In genomic region chr1:93630796-93631195, GRCm38 (mm10) we compare ENCODE assay signal across 25 mouse cellular contexts. TPM values are rescaled to one million over a fixed set of nuclear protein-coding genes. Genes with fewer than 3 reads are reported as not detected.
A peak's percentile ranks its signal among the peaks of the same experiment; 100 is the strongest.
DNase-seq lines count a peak whose midpoint lies in the region; ATAC-seq and TF ChIP-seq lines count a peak whose summit lies in the region.
"Had no signal": no experiment of that assay in that cellular context is flagged by ENCODE, and none has a peak within 500 bp of the region (broad histone marks: within the 10 kb centered on the region; RNA-seq: fewer than 3 reads in every experiment).

No protein-coding gene starts in this region.

- H3K36me3 ChIP-seq in liver, postnatal 0 days (replicated peaks; ENCODE audit: insufficient read depth, low read length) = peaks cover 38% of the 10 kb centered on the region
- peaks cover 39% of the 10 kb centered on the region for H3K36me3 ChIP-seq in liver, embryonic 13.5 days
- H3K36me3 ChIP-seq in liver, embryonic 16.5 days (ENCODE audit: control insufficient read depth, insufficient read depth) = peaks cover 12% of the 10 kb centered on the region

- ATAC-seq in liver, postnatal 0 days = no peak
- ATAC-seq in liver, embryonic 13.5 days (ENCODE audit: low read depth) = no peak
- ATAC-seq in liver, embryonic 16.5 days (ENCODE audit: low read depth) = no peak
- ATAC-seq: forebrain, embryonic 15.5 days had no signal

- TF ChIP-seq POLR2A in cerebellum, adult 2 months (IDR thresholded peaks at IDR 0.05; ENCODE audit: borderline replicate concordance, insufficient read depth, low read length) = no peak

- no peak for TF ChIP-seq EP300 in liver, postnatal 0 days (IDR thresholded peaks at IDR 0.05; ENCODE audit: low read depth)

- WGBS in liver, postnatal 0 days (ENCODE audit: insufficient replicate concordance) = 65% methylated on average over 3 of the region's 3 CpGs
- WGBS in liver, embryonic 13.5 days (ENCODE audit: insufficient replicate concordance) = 23% methylated on average over 3 of the region's 3 CpGs
- 30% methylated on average over 3 of the region's 3 CpGs for WGBS in liver, embryonic 16.5 days (ENCODE audit: insufficient replicate concordance)
- 96% methylated on average over 3 of the region's 3 CpGs for WGBS in cerebellum, adult 2 months

- peaks cover 31% of the 10 kb centered on the region for H3K4me1 ChIP-seq in liver, postnatal 0 days (ENCODE audit: insufficient read depth)
- peaks cover 54% of the 10 kb centered on the region for H3K4me1 ChIP-seq in liver, embryonic 13.5 days (replicated peaks)
- peaks cover 23% of the 10 kb centered on the region for H3K4me1 ChIP-seq in liver, embryonic 16.5 days (ENCODE audit: control insufficient read depth, low read depth, low read length)
- H3K4me1 ChIP-seq in cerebellum, adult 2 months (ENCODE audit: control insufficient read depth, insufficient read depth, low read length) = peaks cover 6% of the 10 kb centered on the region; the same call in 1 of the 2 replicates

- H3K9ac ChIP-seq in liver, postnatal 0 days (replicated peaks) = no peak overlapping the region
- no peak overlapping the region for H3K9ac ChIP-seq in liver, embryonic 13.5 days
- no peak overlapping the region for H3K9ac ChIP-seq in liver, embryonic 16.5 days (ENCODE audit: low read depth, low read length)
- H3K9ac ChIP-seq: embryonic facial prominence, embryonic 13.5 days; forebrain, embryonic 12.5 days; forebrain, embryonic 15.5 days; heart, embryonic 13.5 days; hindbrain, embryonic 12.5 days; hindbrain, embryonic 15.5 days had no signal

- DNase-seq in liver = peak; percentile 47
- no peak for DNase-seq in liver, postnatal 0 days
- DNase-seq in c-Kit-positive CD71-positive TER-119-positive erythroid progenitor cells, embryonic 14.5 days (ENCODE audit: low spot score) = peak; percentile 45
- DNase-seq in liver, embryonic 13.5 days = peak; percentile 34
- DNase-seq in layer of hippocampus, adult 8-10 months (ENCODE audit: low spot score in 2 of 2) = no peak
- no peak for DNase-seq in right cerebral cortex, postnatal 25 days
- DNase-seq in cerebellum, adult 2 months = no peak
- DNase-seq: adrenal gland, adult 2 months; adrenal gland, postnatal 14 days; cerebellum, adult 11-12 months; cerebellum, adult 9-11 months; cerebellum, postnatal 25 days; gastrocnemius, postnatal 10 days; gastrocnemius, postnatal 36 days; heart, adult 2 months had no signal

- no peaks in the 10 kb centered on the region for H3K9me3 ChIP-seq in liver, postnatal 0 days (ENCODE audit: low read length)
- no peaks in the 10 kb centered on the region for H3K9me3 ChIP-seq in liver, embryonic 13.5 days (replicated peaks)
- no peaks in the 10 kb centered on the region for H3K9me3 ChIP-seq in liver, embryonic 16.5 days (replicated peaks; ENCODE audit: control insufficient read depth, low read length)
- H3K9me3 ChIP-seq: embryonic facial prominence, embryonic 10.5 days; embryonic facial prominence, embryonic 13.5 days; forebrain, embryonic 12.5 days; forebrain, embryonic 15.5 days; heart, embryonic 10.5 days; heart, embryonic 13.5 days; hindbrain, embryonic 12.5 days; hindbrain, embryonic 15.5 days had no signal

- H3K4me2 ChIP-seq in liver, postnatal 0 days (ENCODE audit: low read depth, low read length) = no peak overlapping the region
- peak overlapping the region; percentile 22 for H3K4me2 ChIP-seq in liver, embryonic 13.5 days
- no peak overlapping the region; the same call in 1 of the 2 replicates for H3K4me2 ChIP-seq in liver, embryonic 16.5 days (ENCODE audit: low read depth, low read length)
- H3K4me2 ChIP-seq: embryonic facial prominence, embryonic 13.5 days; forebrain, embryonic 12.5 days; forebrain, embryonic 15.5 days; heart, embryonic 13.5 days; hindbrain, embryonic 12.5 days; hindbrain, embryonic 15.5 days had no signal

- no peaks in the 10 kb centered on the region for H3K27me3 ChIP-seq in liver, postnatal 0 days (ENCODE audit: insufficient read depth, low read length)
- H3K27me3 ChIP-seq in liver, embryonic 13.5 days = no peaks in the 10 kb centered on the region
- H3K27me3 ChIP-seq in liver, embryonic 16.5 days (ENCODE audit: control insufficient read depth, insufficient read depth, low read depth, low read length) = no peaks in the 10 kb centered on the region
- no peaks in the 10 kb centered on the region for H3K27me3 ChIP-seq in cerebellum, adult 2 months (ENCODE audit: control insufficient read depth, insufficient read depth, low read length)
- H3K27me3 ChIP-seq: embryonic facial prominence, embryonic 13.5 days; forebrain, embryonic 12.5 days; forebrain, embryonic 15.5 days; heart, embryonic 13.5 days; hindbrain, embryonic 12.5 days; hindbrain, embryonic 15.5 days had no signal

- H3K4me3 ChIP-seq in liver, postnatal 0 days (ENCODE audit: low read depth, low read length) = no peak overlapping the region
- no peak overlapping the region for H3K4me3 ChIP-seq in liver, embryonic 13.5 days (replicated peaks)
- no peak overlapping the region for H3K4me3 ChIP-seq in liver, embryonic 16.5 days (ENCODE audit: low read depth, low read length)
- H3K4me3 ChIP-seq in cerebellum, adult 2 months (replicated peaks; ENCODE audit: insufficient read depth, low read depth, low read length) = no peak overlapping the region
- H3K4me3 ChIP-seq: embryonic facial prominence, embryonic 10.5 days; embryonic facial prominence, embryonic 13.5 days; erythroblast, embryonic 14.5 days; forebrain, embryonic 12.5 days; forebrain, embryonic 15.5 days; heart, adult 2 months; heart, embryonic 10.5 days; heart, embryonic 13.5 days; hindbrain, embryonic 12.5 days; hindbrain, embryonic 15.5 days had no signal

- H3K27ac ChIP-seq in liver, postnatal 0 days (ENCODE audit: low read depth) = no peak overlapping the region
- peak overlapping the region; percentile 73 for H3K27ac ChIP-seq in liver, embryonic 13.5 days
- peak overlapping the region; percentile 53 for H3K27ac ChIP-seq in liver, embryonic 16.5 days (ENCODE audit: low read length)
- H3K27ac ChIP-seq in cerebellum, adult 2 months (ENCODE audit: insufficient read depth, low read length) = no peak overlapping the region
- H3K27ac ChIP-seq: embryonic facial prominence, embryonic 10.5 days; embryonic facial prominence, embryonic 13.5 days; forebrain, embryonic 12.5 days; forebrain, embryonic 15.5 days; heart, adult 2 months; heart, embryonic 10.5 days; heart, embryonic 13.5 days; hindbrain, embryonic 12.5 days; hindbrain, embryonic 15.5 days had no signal

- no peak for TF ChIP-seq CTCF in liver, postnatal 0 days (IDR thresholded peaks at IDR 0.05; ENCODE audit: low read depth)
- TF ChIP-seq CTCF in cerebellum, adult 2 months (IDR thresholded peaks at IDR 0.05; ENCODE audit: borderline replicate concordance, insufficient read depth, low read depth, low read length) = no peak

RNA-seq across cellular contexts. Expression of gene Stk25, which starts 27.7 kb away (rescaled TPM):
- polyA plus RNA-seq in liver, postnatal 0 days (2015; fragmentation: Nextera tagmentation; extraction: Ambion mirVana) = 39.6 and 41.3 TPM in 2 replicates
- 46.1 and 46.4 TPM in 2 replicates for polyA plus RNA-seq in liver, embryonic 13.5 days (2015; fragmentation: Nextera tagmentation; extraction: Ambion mirVana)
- polyA plus RNA-seq in liver, embryonic 16.5 days (2015; fragmentation: Nextera tagmentation; extraction: Ambion mirVana) = 42.7 and 48.1 TPM in 2 replicates
- 100 to 1,000 TPM; 378 to 407 (median 393) TPM for total RNA-seq in layer of hippocampus, adult 8-10 months (2022)
- 291 and 305 TPM in 2 replicates for polyA plus RNA-seq in cerebellum, adult 2 months (2012; rRNA removed)

RNA-seq across cellular contexts. Expression of gene Bok, which starts 54.7 kb away (rescaled TPM):
- polyA plus RNA-seq in liver, postnatal 0 days (2015; fragmentation: Nextera tagmentation; extraction: Ambion mirVana) = 6.8 and 7.2 TPM in 2 replicates
- polyA plus RNA-seq in liver, embryonic 13.5 days (2015; fragmentation: Nextera tagmentation; extraction: Ambion mirVana) = 3.6 and 5.0 TPM in 2 replicates
- polyA plus RNA-seq in liver, embryonic 16.5 days (2015; fragmentation: Nextera tagmentation; extraction: Ambion mirVana) = 4.2 and 5.3 TPM in 2 replicates
- 10 to 100 TPM; 52.3 to 55.7 (median 52.8) TPM for total RNA-seq in layer of hippocampus, adult 8-10 months (2022)
- 20.6 and 21.2 TPM in 2 replicates for polyA plus RNA-seq in cerebellum, adult 2 months (2012; rRNA removed)
- polyA plus RNA-seq: erythroblast, embryonic 14.5 days had no signal

Comparison
In these comparisons a context has a peak if more than half of its experiments do, and no peak if none do; other contexts are left out.
1. DNase-seq: peak in liver (single experiment), c-Kit-positive CD71-positive TER-119-positive erythroid progenitor cells, embryonic 14.5 days (single experiment) and liver, embryonic 13.5 days (single experiment); none in liver, postnatal 0 days (single experiment), layer of hippocampus, adult 8-10 months (0 of 2), right cerebral cortex, postnatal 25 days (single experiment) and cerebellum, adult 2 months (0 of 2).
2. H3K27ac ChIP-seq: peak in liver, embryonic 13.5 days (single experiment) and liver, embryonic 16.5 days (single experiment); none in liver, postnatal 0 days (single experiment) and cerebellum, adult 2 months (single experiment).